Mouse (Mus musculus): Measurements from ENCODE around the gene Nav2.

GRCm38 (mm10) chr7:49477076-49477975 lies 568.8 kb downstream of the Nav2 start:
- TF ChIP-seq POLR2A (IDR thresholded peaks at IDR 0.05; ENCODE audit: borderline replicate concordance, extremely low read depth, insufficient read depth, insufficient read length, poor library complexity, severe bottlenecking): no peak
- no peak for TF ChIP-seq CTCF (IDR thresholded peaks at IDR 0.05; ENCODE audit: borderline replicate concordance, extremely low read depth, insufficient read depth, insufficient read length)
